Comparison of ENCODE assay signal across 24 mouse cellular contexts in genomic region chr12:111911171-111911760, GRCm38 (mm10). TPM values are rescaled to one million over a fixed set of nuclear protein-coding genes. Genes with fewer than 3 reads are reported as not detected.
A peak's percentile ranks its signal among the peaks of the same experiment; 100 is the strongest.
DNase-seq lines count a peak whose midpoint lies in the region; ATAC-seq and TF ChIP-seq lines count a peak whose summit lies in the region.
"Had no signal": no experiment of that assay in that cellular context is flagged by ENCODE, and none has a peak within 500 bp of the region (broad histone marks: within the 10 kb centered on the region; RNA-seq: fewer than 3 reads in every experiment).

No protein-coding gene starts in this region.

- no peak overlapping the region for H3K4me2 ChIP-seq in liver, postnatal 0 days (ENCODE audit: low read depth, low read length)
- no peak overlapping the region for H3K4me2 ChIP-seq in liver, embryonic 12.5 days
- no peak overlapping the region for H3K4me2 ChIP-seq in intestine, embryonic 14.5 days (ENCODE audit: low read length)
- H3K4me2 ChIP-seq: liver, embryonic 11.5 days; lung, embryonic 14.5 days; midbrain, embryonic 15.5 days had no signal

- ATAC-seq in liver, postnatal 0 days: peak; percentile 26
- no peak for ATAC-seq in liver, embryonic 12.5 days
- ATAC-seq in intestine, embryonic 14.5 days (replicated peaks; ENCODE audit: low FRiP score, low TSS enrichment, low read depth): peak; percentile 46
- ATAC-seq: forebrain, embryonic 16.5 days; hindbrain, embryonic 16.5 days; midbrain, embryonic 15.5 days had no signal

- peak; percentile 30 for TF ChIP-seq CTCF in liver, postnatal 0 days (IDR thresholded peaks at IDR 0.05; ENCODE audit: low read depth)
- no peak for TF ChIP-seq CTCF in thymus, adult 2 months (IDR thresholded peaks at IDR 0.05; ENCODE audit: borderline replicate concordance, control insufficient read depth, extremely low read depth, insufficient read depth, low read length, poor library complexity)

- peaks cover 17% of the 10 kb centered on the region for H3K4me1 ChIP-seq in liver, postnatal 0 days (ENCODE audit: insufficient read depth)
- peaks cover 22% of the 10 kb centered on the region for H3K4me1 ChIP-seq in liver, embryonic 12.5 days
- H3K4me1 ChIP-seq in intestine, embryonic 14.5 days (replicated peaks; ENCODE audit: control insufficient read depth, insufficient read depth, low read length): peaks cover 5% of the 10 kb centered on the region
- peaks cover 23% of the 10 kb centered on the region for H3K4me1 ChIP-seq in thymus, adult 2 months (replicated peaks; ENCODE audit: control insufficient read depth, insufficient read depth, low read length)

- 71% methylated on average over 15 of the region's 15 CpGs for WGBS in liver, postnatal 0 days (ENCODE audit: insufficient replicate concordance)
- 78% methylated on average over 15 of the region's 15 CpGs for WGBS in liver, embryonic 12.5 days (ENCODE audit: insufficient replicate concordance)
- WGBS in intestine, embryonic 14.5 days: 73% methylated on average over 15 of the region's 15 CpGs
- 38% methylated on average over 15 of the region's 15 CpGs for WGBS in large intestine, adult 2 months
- WGBS in thymus, adult 2 months: 90% methylated on average over 15 of the region's 15 CpGs

- H3K9ac ChIP-seq in liver, postnatal 0 days (replicated peaks): no peak overlapping the region
- H3K9ac ChIP-seq in liver, embryonic 12.5 days: no peak overlapping the region
- H3K9ac ChIP-seq in intestine, embryonic 14.5 days (ENCODE audit: low read length): no peak overlapping the region
- H3K9ac ChIP-seq: lung, embryonic 14.5 days; midbrain, embryonic 15.5 days had no signal

- H3K27me3 ChIP-seq in liver, postnatal 0 days (ENCODE audit: insufficient read depth, low read length): no peaks in the 10 kb centered on the region
- H3K27me3 ChIP-seq in liver, embryonic 12.5 days (replicated peaks): peaks cover 12% of the 10 kb centered on the region
- no peaks in the 10 kb centered on the region for H3K27me3 ChIP-seq in intestine, embryonic 14.5 days (replicated peaks; ENCODE audit: control insufficient read depth, insufficient read depth, low read length)
- H3K27me3 ChIP-seq in thymus, adult 2 months (ENCODE audit: control insufficient read depth, insufficient read depth, low read length): no peaks in the 10 kb centered on the region
- H3K27me3 ChIP-seq: midbrain, embryonic 15.5 days had no signal

- 0 out of 2 replicates have a peak overlapping the region, but pooled peaks have one; percentile 18 for H3K27ac ChIP-seq in liver, postnatal 0 days (ENCODE audit: low read depth)
- H3K27ac ChIP-seq in liver, embryonic 12.5 days: no peak overlapping the region
- H3K27ac ChIP-seq in intestine, embryonic 14.5 days (ENCODE audit: low read depth): peak overlapping the region; percentile 43; the same call in 1 of the 2 replicates
- no peak overlapping the region for H3K27ac ChIP-seq in thymus, adult 2 months (ENCODE audit: control insufficient read depth, insufficient read depth, low read length)
- H3K27ac ChIP-seq: embryonic facial prominence, embryonic 10.5 days; hindbrain, embryonic 10.5 days; limb, embryonic 10.5 days; midbrain, embryonic 15.5 days had no signal

- no peak overlapping the region for H3K4me3 ChIP-seq in liver, postnatal 0 days (ENCODE audit: low read depth, low read length)
- no peak overlapping the region for H3K4me3 ChIP-seq in liver, embryonic 12.5 days
- no peak overlapping the region for H3K4me3 ChIP-seq in intestine, embryonic 14.5 days (ENCODE audit: low read depth, low read length)
- H3K4me3 ChIP-seq in thymus, adult 2 months (ENCODE audit: control insufficient read depth, insufficient read depth, low read length): no peak overlapping the region
- H3K4me3 ChIP-seq: embryonic facial prominence, embryonic 10.5 days; hindbrain, embryonic 10.5 days; limb, embryonic 10.5 days; midbrain, embryonic 15.5 days; myocyte had no signal

- H3K36me3 ChIP-seq in liver, postnatal 0 days (replicated peaks; ENCODE audit: insufficient read depth, low read length): no peaks in the 10 kb centered on the region
- no peaks in the 10 kb centered on the region for H3K36me3 ChIP-seq in liver, embryonic 12.5 days
- H3K36me3 ChIP-seq in intestine, embryonic 14.5 days (ENCODE audit: control insufficient read depth, insufficient read depth, low read length): no peaks in the 10 kb centered on the region
- no peaks in the 10 kb centered on the region for H3K36me3 ChIP-seq in thymus, adult 2 months (ENCODE audit: control insufficient read depth, insufficient read depth, low read length)
- H3K36me3 ChIP-seq: embryonic facial prominence, embryonic 10.5 days; hindbrain, embryonic 10.5 days; limb, embryonic 10.5 days; midbrain, embryonic 15.5 days had no signal

- TF ChIP-seq EP300 in liver, postnatal 0 days (IDR thresholded peaks at IDR 0.05; ENCODE audit: low read depth): no peak

- TF ChIP-seq POLR2A in thymus, adult 2 months (IDR thresholded peaks at IDR 0.05; ENCODE audit: control insufficient read depth, extremely low read depth, insufficient read depth, low read length, poor library complexity): no peak

- peak; percentile 45 for DNase-seq in liver, postnatal 0 days
- DNase-seq in intestine, embryonic 14.5 days (ENCODE audit: low spot score): no peak
- peak; percentile 76 for DNase-seq in large intestine, adult 2 months (ENCODE audit: low read depth, low spot score)
- DNase-seq in cerebellum, adult 18-20 months: no peak
- no peak for DNase-seq in thymus, adult 2 months
- DNase-seq in embryo, embryonic 10 days (ENCODE audit: low spot score): no peak
- DNase-seq: adrenal gland, postnatal 10 days; cerebellum, adult 8-10 months; gastrocnemius, postnatal 14 days; kidney, adult 8-10 months; kidney, postnatal 10 days; lung, embryonic 14.5 days; lung, postnatal 36 days; right cerebral cortex, postnatal 4 days; thymus, postnatal 14 days had no signal

- H3K9me3 ChIP-seq in liver, postnatal 0 days (ENCODE audit: low read length): no peaks in the 10 kb centered on the region
- no peaks in the 10 kb centered on the region for H3K9me3 ChIP-seq in liver, embryonic 12.5 days (replicated peaks)
- H3K9me3 ChIP-seq in intestine, embryonic 14.5 days (ENCODE audit: control insufficient read depth, low read length): no peaks in the 10 kb centered on the region
- H3K9me3 ChIP-seq: embryonic facial prominence, embryonic 10.5 days; hindbrain, embryonic 10.5 days; limb, embryonic 10.5 days; midbrain, embryonic 15.5 days had no signal

RNA-seq across cellular contexts. Expression of gene Ppp1r13b, which starts 3.4 kb away (rescaled TPM):
- 4.3 and 4.5 TPM in 2 replicates for polyA plus RNA-seq in liver, postnatal 0 days (2015; fragmentation: Nextera tagmentation; extraction: Ambion mirVana)
- 7.3 and 8.1 TPM in 2 replicates for polyA plus RNA-seq in liver, embryonic 12.5 days (2016; fragmentation: Nextera tagmentation; extraction: Ambion mirVana)
- 22.3 and 29.1 TPM in 2 replicates for polyA plus RNA-seq in intestine, embryonic 14.5 days (2014; fragmentation: Nextera tagmentation; extraction: Ambion mirVana)
- polyA plus RNA-seq in large intestine, adult 2 months (2012; rRNA removed): 18.8 and 25.7 TPM in 2 replicates
- 28.1 and 30.1 TPM in 2 replicates for polyA plus RNA-seq in thymus, adult 2 months (2012; rRNA removed)

RNA-seq across cellular contexts. Expression of gene Atp5mpl, which starts 55.5 kb away (rescaled TPM):
- 676 and 694 TPM in 2 replicates for polyA plus RNA-seq in liver, postnatal 0 days (2015; fragmentation: Nextera tagmentation; extraction: Ambion mirVana)
- polyA plus RNA-seq in liver, embryonic 12.5 days (2016; fragmentation: Nextera tagmentation; extraction: Ambion mirVana): 593 and 604 TPM in 2 replicates
- 845 and 1,000 TPM in 2 replicates for polyA plus RNA-seq in intestine, embryonic 14.5 days (2014; fragmentation: Nextera tagmentation; extraction: Ambion mirVana)
- polyA plus RNA-seq in large intestine, adult 2 months (2012; rRNA removed): 111 and 121 TPM in 2 replicates
- 32.8 and 46.5 TPM in 2 replicates for polyA plus RNA-seq in thymus, adult 2 months (2012; rRNA removed)

Comparison
In these comparisons a context has a peak if more than half of its experiments do, and no peak if none do; other contexts are left out.
1. H3K27ac ChIP-seq: peak in liver, postnatal 0 days (single experiment) and intestine, embryonic 14.5 days (single experiment); none in liver, embryonic 12.5 days (single experiment) and thymus, adult 2 months (single experiment).
2. DNase-seq: peak in liver, postnatal 0 days (single experiment) and large intestine, adult 2 months (single experiment); none in intestine, embryonic 14.5 days (single experiment), cerebellum, adult 18-20 months (0 of 2), thymus, adult 2 months (single experiment) and embryo, embryonic 10 days (single experiment).